Mouse (Mus musculus) liver, embryonic 14.5 days (tissue): ENCODE measurements around the gene Prrg2.

ENCODE experiments used
- CTCF ChIP-seq: IDR thresholded peaks from 2 replicates; pipeline ENCODE4 v1.5.1; 2016; ENCODE audit warnings: antibody characterized with exemption, low read depth, control low read depth
- EP300 ChIP-seq: IDR thresholded peaks from 2 replicates; pipeline ENCODE4 v1.6.1; 2016; ENCODE audit warnings: antibody characterized with exemption, low read depth

- no peak for TF ChIP-seq CTCF
- TF ChIP-seq EP300: no peak
These were observed 32.9 kb upstream of the Prrg2 start for GRCm38 (mm10) chr7:45095367-45095766.
